Mouse (Mus musculus) heart, embryonic 15.5 days (tissue): ENCODE measurements around the gene Rpl39. TPM values are rescaled to one million over a fixed set of nuclear protein-coding genes. Genes with fewer than 3 reads are reported as not detected.
A peak's percentile ranks its signal among the peaks of the same experiment; 100 is the strongest.

Source experiments
- ATAC-seq: fragments of 200-750 bp; cut with Nextera tagmentation; replicated peaks from 2 replicates; pipeline ENCODE4 v1.8.0; 2017; ENCODE audit warnings: low read depth, moderate TSS enrichment; ENCODE audit not compliant: insufficient number of reproducible peaks, insufficient read depth, low FRiP score
- H3K27ac ChIP-seq: fragments of 300-500 bp; sonication (generic); 2 replicates; pipeline ENCODE4 v1.5.1; 2015; ENCODE audit warnings: mild to moderate bottlenecking, inconsistent platforms
- H3K27me3 ChIP-seq: fragments of 300-500 bp; sonication (generic); 2 replicates; pipeline ENCODE4 v1.6.1; 2015; ENCODE audit warnings: inconsistent platforms
- H3K36me3 ChIP-seq: fragments of 300-500 bp; sonication (generic); 2 replicates; pipeline ENCODE4 v1.6.1; 2015; ENCODE audit warnings: mild to moderate bottlenecking, inconsistent platforms
- H3K4me1 ChIP-seq: fragments of 300-500 bp; sonication (generic); replicated peaks from 2 replicates; pipeline ENCODE4 v1.6.1; 2015; ENCODE audit warnings: inconsistent platforms
- H3K4me2 ChIP-seq: fragments of 300-500 bp; sonication (generic); 2 replicates; pipeline ENCODE4 v1.6.1; 2015; ENCODE audit warnings: inconsistent platforms, mild to moderate bottlenecking, moderate library complexity
- H3K4me3 ChIP-seq: fragments of 300-500 bp; sonication (generic); 2 replicates; pipeline ENCODE4 v1.5.1; 2015; ENCODE audit warnings: mild to moderate bottlenecking, inconsistent platforms
- H3K9ac ChIP-seq: fragments of 300-500 bp; sonication (generic); 2 replicates; pipeline ENCODE4 v1.6.1; 2015; ENCODE audit warnings: mild to moderate bottlenecking, inconsistent platforms
- H3K9me3 ChIP-seq: fragments of 300-500 bp; sonication (generic); replicated peaks from 2 replicates; pipeline ENCODE4 v1.6.1; 2016; ENCODE audit warnings: inconsistent platforms
- WGBS: fragments of 180-500 bp; shearing (Covaris S2); methylation state at CpG from one replicate; pipeline ENCODE4 v1.1.7; 2015; ENCODE audit warnings: mixed read lengths; 5-methylcytosine and 5-hydroxymethylcytosine counted together
- polyA plus RNA-seq: library from polyadenylated mRNA; unstranded; fragments of >200 nt; fragmentation: Nextera tagmentation; extraction: Ambion mirVana; gene quantifications from 2 replicates; pipeline ENCODE4 v1.2.1, GENCODE M21; 2015

Rpl39 gene
- polyA plus RNA-seq, 1 experiment from 2014 or later = 406 TPM

- no peaks in the 10 kb centered on the region for H3K27me3 ChIP-seq
- no peak for ATAC-seq
- H3K9me3 ChIP-seq = no peaks in the 10 kb centered on the region
- no peaks in the 10 kb centered on the region for H3K4me1 ChIP-seq
- H3K4me3 ChIP-seq = no peak overlapping the region
- H3K9ac ChIP-seq = no peak overlapping the region
- H3K27ac ChIP-seq = no peak overlapping the region
- H3K4me2 ChIP-seq = no peak overlapping the region
- WGBS = 74% methylated on average over 3 of the region's 3 CpGs
- no peaks in the 10 kb centered on the region for H3K36me3 ChIP-seq
These were observed 17.9 kb downstream of the Rpl39 start for GRCm38 (mm10) chrX:37067299-37067698.

GRCm38 (mm10) chrX:37063902-37064301 is 21.3 kb downstream of the Rpl39 start:
- Histone ChIP-seq H3K27me3 (no peaks in the 10 kb centered on the region), H3K4me3 (no peak overlapping the region), H3K27ac (no peak overlapping the region), H3K9ac (no peak overlapping the region), H3K4me2 (no peak overlapping the region), H3K36me3 (no peaks in the 10 kb centered on the region), H3K4me1 (no peaks in the 10 kb centered on the region), H3K9me3 (no peaks in the 10 kb centered on the region)
- 67% methylated on average over 9 of the region's 9 CpGs for WGBS
- no peak for ATAC-seq

GRCm38 (mm10) chrX:37048890-37049823 is 36.0 kb downstream of the Rpl39 start:
- H3K36me3 ChIP-seq = no peaks in the 10 kb centered on the region
- H3K4me1 ChIP-seq = peaks cover 13% of the 10 kb centered on the region
- 12% methylated on average over 59 of the region's 70 CpGs for WGBS
- peak overlapping the region; percentile 42 for H3K4me3 ChIP-seq
- H3K9ac ChIP-seq = peak overlapping the region; percentile 21; the same call in 1 of the 2 replicates
- peak overlapping the region; percentile 75 for H3K4me2 ChIP-seq
- H3K27me3 ChIP-seq = peaks cover 43% of the 10 kb centered on the region
- no peak overlapping the region for H3K27ac ChIP-seq
- no peaks in the 10 kb centered on the region for H3K9me3 ChIP-seq
- no peak for ATAC-seq

- H3K4me3 ChIP-seq = peak within 1 kb of the TSS; percentile 42
- H3K9me3 ChIP-seq = no peaks in the 10 kb centered on the region
- ATAC-seq = no peak
- 8% methylated on average over 36 of the region's 38 CpGs for WGBS
- no peak within 1 kb of the TSS for H3K27ac ChIP-seq
- peaks cover 40% of the 10 kb centered on the region for H3K27me3 ChIP-seq
- H3K36me3 ChIP-seq = no peaks in the 10 kb centered on the region
- H3K4me2 ChIP-seq = peak within 1 kb of the TSS; percentile 75
- H3K9ac ChIP-seq = peak within 1 kb of the TSS; percentile 21; the same call in 1 of the 2 replicates
- H3K4me1 ChIP-seq = peaks cover 13% of the 10 kb centered on the region
These were observed 36.9 kb downstream of the Rpl39 start, which contains the start of gene Sowahd for GRCm38 (mm10) chrX:37048066-37048889. TSS of gene Sowahd (plus strand) at chrX:37048845.

- H3K36me3 ChIP-seq = no peaks in the 10 kb centered on the region
- WGBS = 13% methylated on average over 9 of the region's 9 CpGs
- ATAC-seq = no peak
These were observed 42.5 kb downstream of the Rpl39 start for GRCm38 (mm10) chrX:37042726-37043125.

More at GRCm38 (mm10) chrX:37042726-37043125, 42.5 kb downstream of the Rpl39 start:
- Histone ChIP-seq H3K4me1 (no peaks in the 10 kb centered on the region), H3K4me3 (no peak overlapping the region), H3K27ac (no peak overlapping the region), H3K4me2 (no peak overlapping the region), H3K9ac (no peak overlapping the region), H3K9me3 (no peaks in the 10 kb centered on the region), H3K27me3 (peaks cover 3% of the 10 kb centered on the region; the same call in 1 of the 2 replicates)

Other genes starting within 250 kb of the Rpl39 start
- gene Ube2a, start 211.5 kb downstream of the Rpl39 start, polyA plus RNA-seq = 115 and 130 TPM in 2 replicates
- 16.6 and 19.0 TPM in 2 replicates for gene C330007P06Rik, start 211.3 kb downstream of the Rpl39 start, polyA plus RNA-seq
- 0.55 and 0.60 TPM in 2 replicates for gene Nkrf, start 182.5 kb downstream of the Rpl39 start, polyA plus RNA-seq
- 46.1 and 49.2 TPM in 2 replicates for gene Sept6, start 93.6 kb downstream of the Rpl39 start, polyA plus RNA-seq
- 0.10 and 0.20 TPM in 2 replicates for gene Sowahd, start 36.6 kb downstream of the Rpl39 start, polyA plus RNA-seq
- 13.9 and 14.1 TPM in 2 replicates for gene Upf3b, start 24.9 kb upstream of the Rpl39 start, polyA plus RNA-seq
- gene Nkap, start 41.4 kb upstream of the Rpl39 start, polyA plus RNA-seq = 10.8 and 11.3 TPM in 2 replicates
- 0.09 TPM in 1 of 2 replicates, not detected in the other for gene Akap14, start 83.4 kb upstream of the Rpl39 start, polyA plus RNA-seq
- 695 and 864 TPM in 2 replicates for gene Ndufa1, start 105.8 kb upstream of the Rpl39 start, polyA plus RNA-seq
- gene Rnf113a1, start 105.8 kb upstream of the Rpl39 start, polyA plus RNA-seq = 5.4 and 6.0 TPM in 2 replicates
- gene Gm9, start 125.6 kb upstream of the Rpl39 start, polyA plus RNA-seq = not detected in 2 replicates
- not detected in 2 replicates for gene Rhox1, start 136.9 kb upstream of the Rpl39 start, polyA plus RNA-seq
- not detected in 2 replicates for gene Rhox2a, start 159.6 kb upstream of the Rpl39 start, polyA plus RNA-seq
- gene Rhox3a, start 164.5 kb upstream of the Rpl39 start, polyA plus RNA-seq = not detected in 2 replicates
- gene Rhox4a, start 179.9 kb upstream of the Rpl39 start, polyA plus RNA-seq = not detected in 2 replicates